Mouse (Mus musculus): ENCODE results near the gene Tbc1d22a. TPM values are rescaled to one million over a fixed set of nuclear protein-coding genes. Genes with fewer than 3 reads are reported as not detected.

Tbc1d22a gene
- polyA plus RNA-seq, 1 experiment = 19.5 TPM

- Histone ChIP-seq H3K4me3 (ENCODE audit: control insufficient read depth, low read depth, low read length) (no peak overlapping the region), H3K27ac (ENCODE audit: control insufficient read depth, insufficient read depth, low read depth, low read length) (no peak overlapping the region), H3K36me3 (ENCODE audit: control insufficient read depth, insufficient read depth, low read length) (no peaks in the 10 kb centered on the region), H3K27me3 (ENCODE audit: control insufficient read depth, insufficient read depth, low read length) (no peaks in the 10 kb centered on the region), H3K4me1 (ENCODE audit: control insufficient read depth, insufficient read depth, low read length) (no peaks in the 10 kb centered on the region)
- TF ChIP-seq POLR2A (IDR thresholded peaks at IDR 0.05; ENCODE audit: control insufficient read depth, low read depth, low read length) (no peak), CTCF (IDR thresholded peaks at IDR 0.05; ENCODE audit: control insufficient read depth, insufficient read depth, insufficient replicate concordance, low read depth, low read length) (no peak)
These were observed 112.1 kb downstream of the Tbc1d22a start for GRCm38 (mm10) chr15:86326341-86326740.

- Histone ChIP-seq H3K4me1 (ENCODE audit: control insufficient read depth, insufficient read depth, low read length) (no peaks in the 10 kb centered on the region), H3K4me3 (ENCODE audit: control insufficient read depth, low read depth, low read length) (no peak overlapping the region), H3K36me3 (ENCODE audit: control insufficient read depth, insufficient read depth, low read length) (no peaks in the 10 kb centered on the region), H3K27me3 (ENCODE audit: control insufficient read depth, insufficient read depth, low read length) (no peaks in the 10 kb centered on the region), H3K27ac (ENCODE audit: control insufficient read depth, insufficient read depth, low read depth, low read length) (no peak overlapping the region)
- no peak for TF ChIP-seq POLR2A (IDR thresholded peaks at IDR 0.05; ENCODE audit: control insufficient read depth, low read depth, low read length)
- no peak for TF ChIP-seq CTCF (IDR thresholded peaks at IDR 0.05; ENCODE audit: control insufficient read depth, insufficient read depth, insufficient replicate concordance, low read depth, low read length)
These were observed 115.7 kb downstream of the Tbc1d22a start for GRCm38 (mm10) chr15:86329911-86330310.

GRCm38 (mm10) chr15:86330454-86330853 lies 116.2 kb downstream of the Tbc1d22a start:
- TF ChIP-seq POLR2A (IDR thresholded peaks at IDR 0.05; ENCODE audit: control insufficient read depth, low read depth, low read length) = no peak
- no peak for TF ChIP-seq CTCF (IDR thresholded peaks at IDR 0.05; ENCODE audit: control insufficient read depth, insufficient read depth, insufficient replicate concordance, low read depth, low read length)
- Histone ChIP-seq H3K27me3 (ENCODE audit: control insufficient read depth, insufficient read depth, low read length) (no peaks in the 10 kb centered on the region), H3K4me1 (ENCODE audit: control insufficient read depth, insufficient read depth, low read length) (no peaks in the 10 kb centered on the region), H3K4me3 (ENCODE audit: control insufficient read depth, low read depth, low read length) (no peak overlapping the region), H3K27ac (ENCODE audit: control insufficient read depth, insufficient read depth, low read depth, low read length) (no peak overlapping the region), H3K36me3 (ENCODE audit: control insufficient read depth, insufficient read depth, low read length) (no peaks in the 10 kb centered on the region)

- Histone ChIP-seq H3K36me3 (ENCODE audit: control insufficient read depth, insufficient read depth, low read length) (no peaks in the 10 kb centered on the region), H3K4me1 (ENCODE audit: control insufficient read depth, insufficient read depth, low read length) (no peaks in the 10 kb centered on the region), H3K4me3 (ENCODE audit: control insufficient read depth, low read depth, low read length) (no peak overlapping the region), H3K27ac (ENCODE audit: control insufficient read depth, insufficient read depth, low read depth, low read length) (no peak overlapping the region), H3K27me3 (ENCODE audit: control insufficient read depth, insufficient read depth, low read length) (no peaks in the 10 kb centered on the region)
- TF ChIP-seq CTCF (IDR thresholded peaks at IDR 0.05; ENCODE audit: control insufficient read depth, insufficient read depth, insufficient replicate concordance, low read depth, low read length) = no peak
- no peak for TF ChIP-seq POLR2A (IDR thresholded peaks at IDR 0.05; ENCODE audit: control insufficient read depth, low read depth, low read length)
These were observed 117.4 kb downstream of the Tbc1d22a start for GRCm38 (mm10) chr15:86331501-86332245.

- Histone ChIP-seq H3K4me1 (ENCODE audit: control insufficient read depth, insufficient read depth, low read length) (no peaks in the 10 kb centered on the region), H3K4me3 (ENCODE audit: control insufficient read depth, low read depth, low read length) (no peak overlapping the region), H3K27me3 (ENCODE audit: control insufficient read depth, insufficient read depth, low read length) (no peaks in the 10 kb centered on the region), H3K36me3 (ENCODE audit: control insufficient read depth, insufficient read depth, low read length) (no peaks in the 10 kb centered on the region), H3K27ac (ENCODE audit: control insufficient read depth, insufficient read depth, low read depth, low read length) (no peak overlapping the region)
- no peak for TF ChIP-seq CTCF (IDR thresholded peaks at IDR 0.05; ENCODE audit: control insufficient read depth, insufficient read depth, insufficient replicate concordance, low read depth, low read length)
- TF ChIP-seq POLR2A (IDR thresholded peaks at IDR 0.05; ENCODE audit: control insufficient read depth, low read depth, low read length) = no peak
These were observed 118.9 kb downstream of the Tbc1d22a start for GRCm38 (mm10) chr15:86333176-86333575.

- Histone ChIP-seq H3K27ac (ENCODE audit: control insufficient read depth, insufficient read depth, low read depth, low read length) (no peak overlapping the region), H3K27me3 (ENCODE audit: control insufficient read depth, insufficient read depth, low read length) (no peaks in the 10 kb centered on the region), H3K4me3 (ENCODE audit: control insufficient read depth, low read depth, low read length) (no peak overlapping the region), H3K36me3 (ENCODE audit: control insufficient read depth, insufficient read depth, low read length) (no peaks in the 10 kb centered on the region), H3K4me1 (ENCODE audit: control insufficient read depth, insufficient read depth, low read length) (no peaks in the 10 kb centered on the region)
- TF ChIP-seq CTCF (IDR thresholded peaks at IDR 0.05; ENCODE audit: control insufficient read depth, insufficient read depth, insufficient replicate concordance, low read depth, low read length) (no peak), POLR2A (IDR thresholded peaks at IDR 0.05; ENCODE audit: control insufficient read depth, low read depth, low read length) (no peak)
These were observed 119.3 kb downstream of the Tbc1d22a start for GRCm38 (mm10) chr15:86333606-86334005.

- H3K4me3 ChIP-seq (ENCODE audit: control insufficient read depth, low read depth, low read length) = no peak overlapping the region
- no peak overlapping the region for H3K27ac ChIP-seq (ENCODE audit: control insufficient read depth, insufficient read depth, low read depth, low read length)
- no peaks in the 10 kb centered on the region for H3K27me3 ChIP-seq (ENCODE audit: control insufficient read depth, insufficient read depth, low read length)
- TF ChIP-seq POLR2A (IDR thresholded peaks at IDR 0.05; ENCODE audit: control insufficient read depth, low read depth, low read length) (no peak), CTCF (IDR thresholded peaks at IDR 0.05; ENCODE audit: control insufficient read depth, insufficient read depth, insufficient replicate concordance, low read depth, low read length) (no peak)
- H3K4me1 ChIP-seq (ENCODE audit: control insufficient read depth, insufficient read depth, low read length) = no peaks in the 10 kb centered on the region
- no peaks in the 10 kb centered on the region for H3K36me3 ChIP-seq (ENCODE audit: control insufficient read depth, insufficient read depth, low read length)
These were observed 120.0 kb downstream of the Tbc1d22a start for GRCm38 (mm10) chr15:86334276-86334675.

Measured in testis, adult 2 months (tissue).